Mouse (Mus musculus) liver, postnatal 0 days (tissue): Measurements from ENCODE around the gene Cse1l.

Experiments
- CTCF ChIP-seq: sonication (generic); IDR thresholded peaks from 2 replicates; pipeline ENCODE4 v1.5.1; 2016; ENCODE audit warnings: antibody characterized with exemption, low read depth
- EP300 ChIP-seq: IDR thresholded peaks from 2 replicates; pipeline ENCODE4 v1.6.1; 2016; ENCODE audit warnings: antibody characterized with exemption, low read depth, mild to moderate bottlenecking

DNA sequence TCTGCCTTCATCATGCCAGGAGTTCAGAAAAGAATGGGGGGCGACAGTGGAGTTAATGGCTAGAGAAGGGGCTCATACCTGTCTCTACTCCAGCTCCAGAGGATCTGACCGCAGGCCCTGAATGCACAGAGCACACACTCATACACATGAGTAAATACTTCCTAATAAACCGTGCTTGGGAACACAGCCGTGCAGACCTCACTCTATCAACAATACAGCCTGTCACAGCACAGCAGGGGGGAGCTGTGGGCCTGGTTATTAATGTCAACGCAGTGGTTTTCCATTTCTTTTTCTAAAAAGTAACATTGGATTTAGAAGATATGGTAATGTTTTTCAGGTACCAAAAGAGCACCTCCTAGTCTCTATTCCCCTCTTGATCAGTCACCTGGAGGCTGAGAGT, 28.6 kb downstream of the Cse1l start:
- no peak for TF ChIP-seq CTCF
- TF ChIP-seq EP300 = no peak
